Mouse (Mus musculus) forebrain, embryonic 12.5 days (tissue): ENCODE data around the gene Mfsd14b. TPM values are rescaled to one million over a fixed set of nuclear protein-coding genes. Genes with fewer than 3 reads are reported as not detected.

Experiments
- ATAC-seq: fragments of 200-750 bp; cut with Nextera tagmentation; 2 replicates; pipeline ENCODE4 v1.8.0; 2017; ENCODE audit warnings: moderate TSS enrichment; ENCODE audit not compliant: low FRiP score
- H3K27ac ChIP-seq: fragments of 300-500 bp; sonication (generic); 2 replicates; pipeline ENCODE4 v1.5.1; 2016; ENCODE audit warnings: mild to moderate bottlenecking
- H3K27me3 ChIP-seq: fragments of 300-500 bp; sonication (generic); 2 replicates; pipeline ENCODE4 v1.6.1; 2016; ENCODE audit warnings: mild to moderate bottlenecking
- H3K36me3 ChIP-seq: fragments of 300-500 bp; sonication (generic); replicated peaks from 2 replicates; pipeline ENCODE4 v1.6.1; 2016; ENCODE audit warnings: mild to moderate bottlenecking
- H3K4me1 ChIP-seq: fragments of 300-500 bp; sonication (generic); 2 replicates; pipeline ENCODE4 v1.6.1; 2016
- H3K4me2 ChIP-seq: fragments of 300-500 bp; sonication (generic); 2 replicates; pipeline ENCODE4 v1.6.1; 2016; ENCODE audit warnings: mild to moderate bottlenecking, moderate library complexity
- H3K4me3 ChIP-seq: fragments of 300-500 bp; sonication (generic); replicated peaks from 2 replicates; pipeline ENCODE4 v1.5.1; 2016; ENCODE audit warnings: mild to moderate bottlenecking
- H3K9ac ChIP-seq: fragments of 300-500 bp; sonication (generic); 2 replicates; pipeline ENCODE4 v1.6.1; 2016; ENCODE audit warnings: mild to moderate bottlenecking
- H3K9me3 ChIP-seq: fragments of 300-500 bp; sonication (generic); 2 replicates; pipeline ENCODE4 v1.6.1; 2016
- WGBS: fragments of 180-500 bp; shearing (Covaris S2); methylation state at CpG from one replicate; pipeline ENCODE4 v1.1.7; 2016; 5-methylcytosine and 5-hydroxymethylcytosine counted together
- polyA plus RNA-seq: library from polyadenylated mRNA; unstranded; fragments of >200 nt; fragmentation: Nextera tagmentation; extraction: Ambion mirVana; gene quantifications from 2 replicates; pipeline ENCODE4 v1.2.1, GENCODE M21; 2016

Mfsd14b gene
- polyA plus RNA-seq, 1 experiment from 2014 or later, result 46.3 TPM

- ATAC-seq, result no peak
- Histone ChIP-seq H3K4me1 (no peaks in the 10 kb centered on the region), H3K27ac (no peak overlapping the region), H3K9me3 (no peaks in the 10 kb centered on the region), H3K4me3 (no peak overlapping the region), H3K9ac (no peak overlapping the region), H3K4me2 (no peak overlapping the region), H3K27me3 (no peaks in the 10 kb centered on the region), H3K36me3 (peaks cover 13% of the 10 kb centered on the region)
- 94% methylated on average over 2 of the region's 2 CpGs for WGBS
These were observed 42.8 kb downstream of the Mfsd14b start for GRCm38 (mm10) chr13:65069969-65070368.

DNA sequence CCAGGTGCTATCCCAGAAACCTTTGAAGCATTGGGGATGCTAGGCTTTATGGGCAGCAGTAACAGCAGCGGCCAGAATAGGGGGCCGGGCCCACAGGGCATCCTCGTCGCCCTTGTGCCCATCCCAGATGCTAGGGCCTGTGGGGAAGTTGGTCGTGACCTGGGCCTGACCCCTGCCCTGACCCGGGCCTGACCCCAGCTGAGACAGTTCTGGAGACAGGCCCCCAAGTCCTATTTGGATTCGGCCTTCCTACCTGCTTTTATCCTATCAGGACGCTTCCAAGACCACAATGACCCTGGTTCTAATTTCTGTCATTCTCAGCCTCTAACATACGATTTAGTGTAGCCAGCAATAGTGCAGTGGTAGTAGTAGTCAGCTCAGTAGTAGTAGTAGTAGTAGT is 60.1 kb downstream of the Mfsd14b start, which contains the start of gene Prss47:
Prss47 (minus strand) TSS at position 101 of the 400 bp plus-strand sequence.
- ATAC-seq, result no peak
- Histone ChIP-seq H3K4me2 (no peak within 1 kb of the TSS), H3K4me1 (no peaks in the 10 kb centered on the region), H3K27me3 (no peaks in the 10 kb centered on the region), H3K4me3 (no peak within 1 kb of the TSS), H3K9me3 (peaks cover 4% of the 10 kb centered on the region; the same call in 1 of the 2 replicates), H3K27ac (no peak within 1 kb of the TSS), H3K36me3 (no peaks in the 10 kb centered on the region), H3K9ac (no peak within 1 kb of the TSS)
- 84% methylated on average over 9 of the region's 9 CpGs for WGBS

DNA sequence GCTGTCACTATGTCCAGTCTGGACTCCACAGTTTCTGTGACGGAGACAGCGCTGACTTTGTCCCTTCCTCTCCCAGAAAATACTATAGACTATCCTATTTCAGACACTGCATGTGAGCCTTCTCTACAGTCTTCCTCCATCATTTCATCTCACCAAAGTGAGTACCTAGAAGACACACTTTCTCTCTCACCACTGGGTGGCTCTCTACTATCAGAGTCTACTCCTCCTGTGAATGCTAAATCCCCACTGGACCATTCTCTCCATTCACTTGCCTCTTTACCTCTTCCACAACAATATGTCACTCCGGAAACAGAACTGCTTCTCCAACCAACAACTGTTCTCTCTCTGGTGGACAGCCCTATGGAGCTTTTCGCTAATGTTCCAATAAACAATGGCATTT is 77.7 kb downstream of the Mfsd14b start:
- Histone ChIP-seq H3K9ac (no peak overlapping the region), H3K9me3 (no peaks in the 10 kb centered on the region), H3K4me1 (no peaks in the 10 kb centered on the region), H3K4me2 (no peak overlapping the region), H3K27ac (no peak overlapping the region), H3K4me3 (no peak overlapping the region), H3K27me3 (no peaks in the 10 kb centered on the region), H3K36me3 (no peaks in the 10 kb centered on the region)
- no peak for ATAC-seq
- WGBS, result 71% methylated on average over 4 of the region's 4 CpGs

- Histone ChIP-seq H3K9ac (no peak within 1 kb of the TSS), H3K4me3 (no peak within 1 kb of the TSS), H3K27ac (no peak within 1 kb of the TSS), H3K4me2 (no peak within 1 kb of the TSS), H3K36me3 (no peaks in the 10 kb centered on the region), H3K9me3 (no peaks in the 10 kb centered on the region), H3K4me1 (no peaks in the 10 kb centered on the region), H3K27me3 (no peaks in the 10 kb centered on the region)
- ATAC-seq, result no peak
These were observed 80.0 kb downstream of the Mfsd14b start, which contains the start of gene Spata31d1c for GRCm38 (mm10) chr13:65032758-65033157. Gene Spata31d1c (plus strand): TSS chr13:65033058.

Other genes starting within 250 kb of the Mfsd14b start
- 0.65 TPM in 2 replicates for gene Cntnap3, start 209.0 kb downstream of the Mfsd14b start, polyA plus RNA-seq
- not detected in 2 replicates for gene Spata31, start 195.6 kb downstream of the Mfsd14b start, polyA plus RNA-seq
- not detected in 2 replicates for gene Spata31d1c, start 79.9 kb downstream of the Mfsd14b start, polyA plus RNA-seq
- gene Prss47, start 60.2 kb downstream of the Mfsd14b start, polyA plus RNA-seq, result not detected in 2 replicates
- not detected in 2 replicates for gene Olfr465-ps1, start 25.1 kb upstream of the Mfsd14b start, polyA plus RNA-seq
- gene Olfr466, start 37.3 kb upstream of the Mfsd14b start, polyA plus RNA-seq, result not detected in 2 replicates
- gene Nlrp4f, start 93.0 kb upstream of the Mfsd14b start, polyA plus RNA-seq, result not detected in 2 replicates
- not detected in 2 replicates for gene Gm10775, start 146.6 kb upstream of the Mfsd14b start, polyA plus RNA-seq
- gene Zfp369, start 165.8 kb upstream of the Mfsd14b start, polyA plus RNA-seq, result 26.7 and 28.7 TPM in 2 replicates